Mouse (Mus musculus) heart, embryonic 10.5 days (tissue): ENCODE measurements around the gene Arglu1. TPM values are rescaled to one million over a fixed set of nuclear protein-coding genes. Genes with fewer than 3 reads are reported as not detected.
A peak's percentile ranks its signal among the peaks of the same experiment; 100 is the strongest.

Experiments used
- DNase-seq: peaks from one replicate; pipeline ENCODE4 v3.0.0-alpha.2; 2017; ENCODE audit warnings: low spot score
- H3K27ac ChIP-seq: fragments of 300-500 bp; sonication (generic); 2 replicates; pipeline ENCODE4 v1.5.1; 2016; ENCODE audit warnings: mild to moderate bottlenecking
- H3K27me3 ChIP-seq: fragments of 300-500 bp; sonication (generic); 2 replicates; pipeline ENCODE4 v1.6.1; 2016; ENCODE audit warnings: mild to moderate bottlenecking; ENCODE audit not compliant: poor library complexity, insufficient read depth, severe bottlenecking
- H3K36me3 ChIP-seq: fragments of 300-500 bp; sonication (generic); 2 replicates; pipeline ENCODE4 v1.6.1; 2016; ENCODE audit warnings: mild to moderate bottlenecking, moderate library complexity
- H3K4me1 ChIP-seq: fragments of 300-500 bp; sonication (generic); 2 replicates; pipeline ENCODE4 v1.6.1; 2016; ENCODE audit warnings: mild to moderate bottlenecking
- H3K4me3 ChIP-seq: fragments of 300-500 bp; sonication (generic); 2 replicates; pipeline ENCODE4 v1.5.1; 2016; ENCODE audit warnings: mild to moderate bottlenecking, moderate library complexity
- H3K9me3 ChIP-seq: fragments of 300-500 bp; sonication (generic); 2 replicates; pipeline ENCODE4 v1.6.1; 2016; ENCODE audit warnings: mild to moderate bottlenecking, moderate library complexity
- WGBS: fragments of 180-500 bp; shearing (Covaris S2); methylation state at CpG from one replicate; pipeline ENCODE4 v1.1.7; 2016; 5-methylcytosine and 5-hydroxymethylcytosine counted together
- polyA plus RNA-seq: library from polyadenylated mRNA; unstranded; fragments of >200 nt; fragmentation: Nextera tagmentation; extraction: Ambion mirVana; gene quantifications from 2 replicates; pipeline ENCODE4 v1.2.1, GENCODE M21; 2016

The Arglu1 gene
- polyA plus RNA-seq, 1 experiment from 2014 or later: 112 TPM

DNA sequence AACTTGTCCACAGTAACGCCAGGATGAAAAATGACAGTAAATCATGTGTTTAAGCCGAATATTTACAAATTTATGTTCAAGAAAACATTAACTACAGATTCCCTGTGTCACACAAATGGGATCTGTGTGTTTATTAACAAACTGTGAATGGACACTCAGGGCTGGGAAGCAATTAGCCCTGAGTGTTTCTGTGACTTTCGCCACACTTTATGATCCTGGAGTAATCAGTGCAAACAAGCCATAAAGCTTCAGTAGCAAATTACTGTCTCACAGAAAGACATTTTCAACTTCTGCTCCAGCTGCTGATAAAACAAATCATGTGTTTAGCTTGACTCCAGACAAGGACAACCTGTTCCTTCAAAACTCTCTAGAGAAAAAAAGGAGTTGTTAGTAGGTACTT, 7.6 kb downstream of the Arglu1 start:
- Histone ChIP-seq H3K36me3 (peaks cover 58% of the 10 kb centered on the region), H3K27ac (no peak overlapping the region), H3K4me3 (no peak overlapping the region), H3K27me3 (no peaks in the 10 kb centered on the region), H3K4me1 (peaks cover 33% of the 10 kb centered on the region), H3K9me3 (no peaks in the 10 kb centered on the region)
- no peak for DNase-seq
- 89% methylated on average over 3 of the region's 3 CpGs for whole genome bisulfite sequencing

DNA sequence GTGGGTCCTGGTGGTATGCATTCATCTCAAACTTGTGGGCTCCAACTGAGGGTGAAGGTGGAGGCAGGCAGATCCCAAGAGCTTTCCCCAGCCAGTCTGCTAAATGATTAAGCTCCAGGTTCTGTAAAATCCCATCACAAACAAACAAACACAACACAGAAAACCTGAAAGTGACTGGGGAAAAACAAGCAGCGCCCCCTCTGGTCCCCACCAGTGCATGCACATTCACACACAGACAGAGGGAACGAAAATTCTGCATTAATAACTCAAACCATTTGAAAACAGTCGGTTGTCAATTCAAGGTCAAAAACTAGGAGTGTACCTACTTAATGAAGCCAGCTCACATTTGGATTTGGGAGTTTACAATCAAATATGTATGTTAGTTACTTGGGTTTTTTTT, 12.1 kb downstream of the Arglu1 start:
- Histone ChIP-seq H3K4me3 (no peak overlapping the region), H3K4me1 (no peaks in the 10 kb centered on the region), H3K36me3 (peaks cover 91% of the 10 kb centered on the region), H3K9me3 (no peaks in the 10 kb centered on the region), H3K27me3 (no peaks in the 10 kb centered on the region), H3K27ac (no peak overlapping the region)
- DNase-seq: peak; percentile 61
- WGBS: 89% methylated on average over 3 of the region's 3 CpGs

DNA sequence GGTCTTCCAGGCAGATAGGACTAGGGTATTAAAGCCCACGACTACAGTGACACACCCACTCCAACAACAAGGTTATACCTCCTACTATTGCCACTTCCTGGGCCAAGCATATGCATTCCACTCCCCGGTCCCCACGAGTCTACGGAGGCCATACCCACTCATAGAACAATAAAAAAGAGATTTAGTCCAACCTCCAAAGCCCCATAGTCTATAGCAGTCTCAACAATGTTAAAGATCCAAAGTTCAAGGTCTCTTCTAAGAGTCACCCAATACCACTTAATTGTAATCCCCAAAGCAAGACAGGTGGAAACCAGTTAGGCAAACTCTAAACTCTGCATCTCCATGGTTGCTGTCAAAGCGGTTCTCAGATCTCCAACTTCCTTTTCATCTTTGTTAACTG, 15.5 kb downstream of the Arglu1 start:
- peaks cover 75% of the 10 kb centered on the region for H3K36me3 ChIP-seq

GRCm38 (mm10) chr8:8661759-8662138, 28.6 kb downstream of the Arglu1 start:
- H3K36me3 ChIP-seq: peaks cover 10% of the 10 kb centered on the region
- under 1% methylated on average over 23 of the region's 23 CpGs for WGBS

More for the DNA sequence above, 15.5 kb downstream of the Arglu1 start:
- Histone ChIP-seq H3K9me3 (no peaks in the 10 kb centered on the region), H3K4me1 (no peaks in the 10 kb centered on the region), H3K4me3 (no peak overlapping the region), H3K27me3 (no peaks in the 10 kb centered on the region), H3K27ac (no peak overlapping the region)
- DNase-seq: peak; percentile 43
- WGBS: 83% methylated on average over 5 of the region's 5 CpGs

GRCm38 (mm10) chr8:8661103-8661758, 29.1 kb downstream of the Arglu1 start, which contains the start of gene Efnb2:
Gene Efnb2 (minus strand): TSS chr8:8661242.
- peaks cover 5% of the 10 kb centered on the region; the same call in 1 of the 2 replicates for H3K36me3 ChIP-seq
- H3K27me3 ChIP-seq: no peaks in the 10 kb centered on the region
- DNase-seq: peak; percentile 97
- H3K4me3 ChIP-seq: peak within 1 kb of the TSS; percentile 81
- H3K27ac ChIP-seq: peak within 1 kb of the TSS; percentile 93
- WGBS: under 1% methylated on average over 62 of the region's 70 CpGs
- H3K4me1 ChIP-seq: peaks cover 26% of the 10 kb centered on the region
- no peaks in the 10 kb centered on the region for H3K9me3 ChIP-seq

More at GRCm38 (mm10) chr8:8661759-8662138, 28.6 kb downstream of the Arglu1 start:
- peak; percentile 89 for DNase-seq
- peaks cover 21% of the 10 kb centered on the region for H3K4me1 ChIP-seq
- H3K27ac ChIP-seq: peak overlapping the region; percentile 93
- H3K9me3 ChIP-seq: no peaks in the 10 kb centered on the region
- no peaks in the 10 kb centered on the region for H3K27me3 ChIP-seq
- H3K4me3 ChIP-seq: peak overlapping the region; percentile 81

DNA sequence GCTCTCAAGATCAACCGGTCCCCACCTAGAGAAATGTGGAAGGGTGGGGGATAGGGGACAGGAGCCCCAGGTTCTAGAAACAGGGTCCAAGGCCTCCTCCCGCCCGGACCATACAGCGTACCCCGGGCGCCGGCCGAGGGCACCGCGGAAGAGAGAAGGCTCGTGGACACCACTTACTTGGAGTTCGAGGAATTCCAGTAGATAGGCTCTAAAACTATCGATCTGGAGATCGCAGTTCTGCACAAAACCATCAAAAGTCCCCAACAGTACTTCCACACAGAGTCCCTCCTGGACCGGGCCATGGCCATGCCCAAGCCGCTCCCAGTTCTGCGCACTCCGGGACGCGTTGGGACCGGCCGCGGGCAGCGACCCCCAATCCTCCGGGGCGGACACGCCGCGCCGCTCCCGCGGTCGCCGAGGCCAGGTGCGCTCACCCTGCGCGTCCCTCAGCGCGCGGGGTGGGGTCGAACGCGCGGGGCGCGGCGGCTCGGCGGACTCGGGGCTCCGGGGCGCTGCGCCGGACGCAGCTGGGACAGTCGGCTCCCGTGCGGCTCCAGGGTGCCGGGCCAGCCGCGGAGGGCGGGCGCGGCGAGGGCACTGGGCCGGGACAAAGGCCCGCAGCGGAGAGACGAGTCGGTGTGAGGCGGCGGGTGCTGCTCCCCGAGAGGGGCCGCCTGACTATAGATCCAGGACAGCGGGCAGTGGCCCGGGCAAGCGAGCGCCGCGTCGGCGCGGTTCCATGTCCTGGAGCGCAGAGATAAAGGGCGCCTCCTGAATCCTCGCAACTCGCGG, 29.8 kb downstream of the Arglu1 start:
- Histone ChIP-seq H3K36me3 (no peaks in the 10 kb centered on the region), H3K4me3 (peak overlapping the region; percentile 81), H3K27me3 (no peaks in the 10 kb centered on the region), H3K27ac (peak overlapping the region; percentile 93), H3K9me3 (no peaks in the 10 kb centered on the region), H3K4me1 (peaks cover 28% of the 10 kb centered on the region)
- WGBS: under 1% methylated on average over 88 of the region's 88 CpGs
- peak; percentile 77 for DNase-seq

- peak; percentile 81 for DNase-seq
- Histone ChIP-seq H3K4me3 (peak overlapping the region; percentile 81), H3K27me3 (no peaks in the 10 kb centered on the region), H3K4me1 (peaks cover 32% of the 10 kb centered on the region), H3K9me3 (no peaks in the 10 kb centered on the region), H3K36me3 (no peaks in the 10 kb centered on the region), H3K27ac (peak overlapping the region; percentile 93)
- WGBS: 0% methylated on average over 53 of the region's 53 CpGs
Observed at GRCm38 (mm10) chr8:8659503-8660306, 30.6 kb downstream of the Arglu1 start.

DNA sequence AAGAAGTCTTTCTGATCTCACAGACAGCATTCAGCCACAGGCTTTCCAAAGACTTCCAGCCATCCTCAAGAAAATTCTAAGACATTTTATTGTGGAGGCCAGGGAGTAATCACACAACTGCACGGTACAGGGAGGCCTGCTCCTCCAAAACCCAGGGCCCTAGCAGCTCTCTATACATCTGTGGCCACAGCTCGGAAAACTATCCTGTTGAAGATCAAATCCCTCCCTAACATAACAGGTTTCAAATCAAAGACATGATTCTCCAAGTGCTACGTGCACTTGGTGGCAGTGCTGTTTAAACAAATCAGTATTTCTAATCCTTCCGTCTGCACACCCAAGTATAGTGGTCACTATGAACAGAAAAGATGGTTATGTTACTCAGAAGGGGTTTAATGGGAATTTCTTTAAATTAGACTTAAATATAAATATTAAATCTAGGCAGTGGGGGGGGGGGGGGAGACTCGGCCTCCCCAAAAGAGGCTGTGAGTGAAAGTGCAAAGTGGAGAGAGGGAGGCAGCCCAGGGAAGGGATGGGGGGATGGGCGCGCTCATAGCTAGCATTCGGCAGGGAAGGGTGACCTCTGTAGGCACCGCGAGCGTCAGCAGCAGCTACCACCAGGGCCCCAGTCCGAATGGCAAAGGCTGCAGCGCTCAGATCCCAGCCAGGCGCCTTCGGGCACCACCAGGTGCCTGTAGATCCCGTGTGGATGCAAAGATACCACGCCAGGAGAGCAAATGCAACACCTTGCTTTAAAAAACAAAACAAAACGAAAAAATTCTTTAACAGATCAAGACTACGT, 31.7 kb downstream of the Arglu1 start:
- 4% methylated on average over 19 of the region's 19 CpGs for WGBS
- H3K4me1 ChIP-seq: peaks cover 43% of the 10 kb centered on the region
- H3K27ac ChIP-seq: peak overlapping the region; percentile 93
- peak overlapping the region; percentile 81 for H3K4me3 ChIP-seq
- H3K36me3 ChIP-seq: no peaks in the 10 kb centered on the region
- H3K9me3 ChIP-seq: no peaks in the 10 kb centered on the region
- no peaks in the 10 kb centered on the region for H3K27me3 ChIP-seq
- peak; percentile 91 for DNase-seq

GRCm38 (mm10) chr8:8657692-8658355, 32.5 kb downstream of the Arglu1 start:
- H3K27me3 ChIP-seq: no peaks in the 10 kb centered on the region
- H3K4me3 ChIP-seq: peak overlapping the region; percentile 81
- 36% methylated on average over 5 of the region's 5 CpGs for WGBS
- peak overlapping the region; percentile 93 for H3K27ac ChIP-seq
- H3K4me1 ChIP-seq: peaks cover 47% of the 10 kb centered on the region
- H3K36me3 ChIP-seq: no peaks in the 10 kb centered on the region
- H3K9me3 ChIP-seq: no peaks in the 10 kb centered on the region
- DNase-seq: peak; percentile 14

DNA sequence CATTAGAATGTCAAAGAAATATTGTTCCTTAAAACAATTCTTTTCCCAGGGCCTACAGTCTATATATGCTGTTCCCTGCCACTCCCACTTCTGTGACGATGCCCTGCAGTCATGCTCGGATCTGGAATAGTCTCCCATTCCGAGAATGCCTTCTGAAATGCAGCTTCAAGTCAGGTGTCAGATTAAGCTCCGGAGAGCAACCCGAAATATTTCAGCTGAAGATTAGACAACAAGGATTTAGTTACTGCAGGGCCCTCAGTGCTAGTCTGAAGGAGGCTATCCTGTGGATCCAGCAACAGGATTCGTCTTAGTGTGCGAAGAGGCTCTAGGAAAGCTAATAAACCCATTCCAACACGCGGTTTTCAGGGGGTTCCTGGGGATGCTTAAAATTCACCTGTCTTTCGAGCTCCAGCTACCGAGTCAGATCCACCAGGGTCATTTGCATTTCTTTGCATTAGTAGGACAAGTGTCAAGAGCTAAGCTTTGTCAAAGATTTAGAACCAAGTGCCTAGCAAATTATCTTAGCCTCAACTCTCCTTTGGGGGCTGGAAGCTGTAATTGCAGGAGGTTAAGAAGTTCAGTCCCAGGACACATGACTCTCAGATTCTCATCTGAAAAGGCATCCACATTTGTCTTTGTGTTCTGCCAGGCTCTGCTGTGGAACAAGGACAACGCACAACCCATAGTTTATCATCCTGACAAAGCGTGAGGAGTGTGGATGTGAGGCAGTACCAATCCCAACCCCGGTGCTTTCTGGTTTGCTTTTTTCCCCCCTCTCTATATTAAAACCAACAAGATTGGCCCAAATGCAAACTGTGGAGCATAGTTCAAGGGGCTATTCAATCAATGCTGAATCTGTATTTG, 33.5 kb downstream of the Arglu1 start:
- DNase-seq: no peak
- no peaks in the 10 kb centered on the region for H3K36me3 ChIP-seq
- H3K27ac ChIP-seq: peak overlapping the region; percentile 56; the same call in 1 of the 2 replicates
- peaks cover 49% of the 10 kb centered on the region for H3K4me1 ChIP-seq
- no peaks in the 10 kb centered on the region for H3K9me3 ChIP-seq
- WGBS: 8% methylated on average over 14 of the region's 14 CpGs
- H3K4me3 ChIP-seq: peak overlapping the region; percentile 81
- H3K27me3 ChIP-seq: no peaks in the 10 kb centered on the region
